Mouse (Mus musculus) bone marrow, adult 2 months (tissue): Measurements from ENCODE around the gene Rhob.

Experiments used
- CTCF ChIP-seq: fragments of 200-500 bp; IDR thresholded peaks from 2 replicates; pipeline ENCODE4 v1.5.1; 2011; ENCODE audit warnings: low read length, control low read depth; ENCODE audit not compliant: control insufficient read depth, insufficient read depth
- POLR2A ChIP-seq: fragments of 200-500 bp; IDR thresholded peaks from 2 replicates; pipeline ENCODE4 v1.6.1; 2011; ENCODE audit warnings: low read depth, mild to moderate bottlenecking, control low read depth, low read length, borderline replicate concordance; ENCODE audit not compliant: control insufficient read depth

DNA sequence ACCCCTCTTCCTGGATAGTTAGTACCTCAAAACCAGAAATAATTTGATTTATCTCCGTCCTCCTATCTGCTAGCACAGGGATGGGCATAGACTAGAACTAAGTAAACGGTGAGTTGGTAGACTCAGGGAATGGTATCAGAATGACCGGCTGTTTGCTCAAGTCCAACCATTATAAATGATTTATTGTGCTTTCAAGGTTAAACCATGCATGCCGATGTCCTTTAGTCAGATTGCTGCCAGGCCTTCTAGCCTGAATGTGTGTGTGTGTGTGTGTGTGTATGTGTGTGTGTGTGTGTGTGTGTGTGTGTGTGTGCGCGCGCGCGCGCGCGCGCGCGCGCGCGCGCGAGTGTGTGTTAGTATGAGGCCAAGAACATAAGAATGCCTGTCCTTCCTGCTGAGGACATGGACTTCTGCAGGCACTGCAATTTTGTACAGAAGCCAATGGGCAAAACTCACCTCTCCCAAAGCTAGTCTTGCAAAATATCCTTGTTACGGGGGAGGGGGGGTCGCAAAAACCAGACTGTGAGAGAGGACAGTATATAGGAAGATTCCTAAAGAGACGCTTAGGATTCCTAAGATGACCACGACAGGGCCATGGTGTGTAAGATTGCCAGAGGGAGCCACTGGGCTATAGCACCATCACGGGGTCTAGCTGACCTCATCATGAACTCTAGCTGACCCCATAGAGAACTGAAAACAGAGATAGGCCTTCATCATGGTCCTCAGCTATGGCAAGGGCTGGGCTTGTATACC lies 29.9 kb downstream of the Rhob start:
- TF ChIP-seq CTCF = no peak
- TF ChIP-seq POLR2A = no peak
